Mouse (Mus musculus) limb, embryonic 15.5 days (tissue): ENCODE data around the gene Aifm3. TPM values are rescaled to one million over a fixed set of nuclear protein-coding genes. Genes with fewer than 3 reads are reported as not detected.

ENCODE experiments used
- ATAC-seq: fragments of 200-750 bp; cut with Nextera tagmentation; 2 replicates; pipeline ENCODE4 v1.8.0; 2017; ENCODE audit warnings: low read depth, moderate TSS enrichment; ENCODE audit not compliant: insufficient number of reproducible peaks, low FRiP score, low TSS enrichment
- H3K27ac ChIP-seq: fragments of 300-500 bp; sonication (generic); 2 replicates; pipeline ENCODE4 v1.5.1; 2015; ENCODE audit warnings: moderate library complexity, mild to moderate bottlenecking, inconsistent platforms
- H3K27me3 ChIP-seq: fragments of 300-500 bp; sonication (generic); 2 replicates; pipeline ENCODE4 v1.6.1; 2015; ENCODE audit warnings: inconsistent platforms
- H3K36me3 ChIP-seq: fragments of 300-500 bp; sonication (generic); 2 replicates; pipeline ENCODE4 v1.6.1; 2015; ENCODE audit warnings: inconsistent platforms
- H3K4me1 ChIP-seq: fragments of 300-500 bp; sonication (generic); 2 replicates; pipeline ENCODE4 v1.6.1; 2015; ENCODE audit warnings: inconsistent platforms
- H3K4me2 ChIP-seq: fragments of 300-500 bp; sonication (generic); 2 replicates; pipeline ENCODE4 v1.6.1; 2015; ENCODE audit warnings: mild to moderate bottlenecking, inconsistent platforms
- H3K4me3 ChIP-seq: fragments of 300-500 bp; sonication (generic); 2 replicates; pipeline ENCODE4 v1.5.1; 2015; ENCODE audit warnings: mild to moderate bottlenecking, inconsistent platforms
- H3K9ac ChIP-seq: fragments of 300-500 bp; sonication (generic); 2 replicates; pipeline ENCODE4 v1.6.1; 2015; ENCODE audit warnings: inconsistent platforms
- H3K9me3 ChIP-seq: fragments of 300-500 bp; sonication (generic); 2 replicates; pipeline ENCODE4 v1.6.1; 2016; ENCODE audit warnings: inconsistent platforms
- WGBS: fragments of 180-500 bp; shearing (Covaris S2); methylation state at CpG from one replicate; pipeline ENCODE4 v1.1.7; 2015; 5-methylcytosine and 5-hydroxymethylcytosine counted together
- polyA plus RNA-seq: library from polyadenylated mRNA; unstranded; fragments of >200 nt; fragmentation: Nextera tagmentation; extraction: Ambion mirVana; gene quantifications from 2 replicates; pipeline ENCODE4 v1.2.1, GENCODE M21; 2015

The Aifm3 gene
- polyA plus RNA-seq = 0.36 and 2.7 TPM in 2 replicates

DNA sequence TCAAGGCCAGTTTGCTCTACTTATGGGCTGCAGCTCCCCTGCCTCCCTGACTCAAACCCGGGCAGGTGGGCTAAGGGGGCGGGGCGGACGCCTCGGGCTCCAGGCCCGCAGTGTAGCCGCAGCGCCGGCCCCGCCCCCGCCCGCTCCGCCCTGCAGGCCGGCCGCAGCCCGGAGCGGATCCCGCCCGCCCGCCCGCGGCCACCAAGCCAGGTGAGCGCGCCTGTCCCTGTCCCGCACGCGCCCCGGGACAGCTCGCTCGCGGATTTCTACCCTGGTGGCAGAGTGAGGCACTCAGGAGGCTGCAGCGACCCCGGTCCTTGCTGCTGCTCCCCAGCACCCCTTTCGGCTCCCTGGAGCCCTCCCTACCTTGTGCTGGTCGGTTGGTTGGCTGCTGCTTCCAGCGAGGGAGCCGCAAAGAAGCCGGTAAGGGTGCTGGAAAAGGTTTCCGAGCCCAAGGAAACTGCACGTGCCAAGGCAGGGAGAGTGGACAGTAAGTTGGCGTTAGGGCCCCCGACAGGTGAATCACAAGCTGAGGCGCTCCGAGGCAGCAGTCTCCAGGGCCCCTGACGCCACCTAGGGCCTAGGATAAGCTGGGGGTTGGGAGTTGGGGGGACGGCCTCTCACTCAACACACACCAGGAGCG is at the start of gene Aifm3:
TSS of gene Aifm3 (plus strand) at position 143 of the 643 bp plus-strand sequence.
- Histone ChIP-seq H3K4me3 (peak within 1 kb of the TSS; percentile 41), H3K4me2 (peak within 1 kb of the TSS; percentile 89), H3K9ac (peak within 1 kb of the TSS; percentile 26; the same call in 1 of the 2 replicates), H3K27me3 (peaks cover 27% of the 10 kb centered on the region), H3K4me1 (peaks cover 14% of the 10 kb centered on the region), H3K9me3 (no peaks in the 10 kb centered on the region), H3K36me3 (peaks cover 28% of the 10 kb centered on the region), H3K27ac (no peak within 1 kb of the TSS)
- ATAC-seq = no peak
- 2% methylated on average over 45 of the region's 47 CpGs for WGBS

DNA sequence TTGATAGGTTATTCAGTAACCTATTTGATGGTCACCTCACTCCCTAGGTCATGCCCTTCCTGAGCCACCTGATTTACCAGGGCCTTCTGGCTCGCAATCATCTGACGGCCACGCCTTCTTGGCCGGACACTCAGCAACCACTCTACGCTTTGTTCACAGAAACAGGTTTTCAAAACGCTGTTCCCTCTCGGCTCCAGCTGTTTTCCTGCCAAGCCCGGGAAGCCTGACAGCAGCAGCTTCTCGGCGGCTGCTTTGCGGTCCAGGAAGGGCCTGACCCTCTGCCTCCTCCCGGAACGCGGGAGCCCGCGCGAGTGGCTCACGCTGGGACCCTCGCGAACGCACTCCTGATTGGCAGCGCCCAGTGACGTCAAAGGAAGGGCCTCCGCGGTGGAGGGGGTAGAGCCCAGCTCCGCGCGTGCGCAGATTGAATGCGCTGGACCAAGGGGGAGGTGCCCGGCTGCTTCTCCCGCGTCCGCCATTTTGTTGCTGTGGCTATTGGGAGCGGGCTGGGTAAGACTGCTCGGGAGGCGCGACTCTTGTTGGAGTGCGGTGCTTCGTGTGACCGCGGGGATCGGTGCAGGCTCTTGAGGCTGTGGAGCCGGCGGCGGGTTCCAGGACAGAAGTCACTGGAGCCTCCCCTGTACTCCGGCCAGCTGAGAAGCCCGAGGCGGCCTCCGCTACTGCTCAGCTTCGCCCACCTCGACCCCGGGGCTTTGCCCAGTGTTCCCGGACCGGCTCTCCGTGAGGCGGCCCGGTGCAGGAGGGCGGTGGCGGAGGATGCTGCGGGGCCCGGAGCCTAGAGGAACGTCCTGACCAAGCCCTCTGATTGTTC is 37.7 kb upstream of the Aifm3 start, which contains the start of gene Crkl:
TSS of gene Crkl (plus strand) at position 447 of the 832 bp plus-strand sequence.
- WGBS = under 1% methylated on average over 63 of the region's 63 CpGs
- peaks cover 19% of the 10 kb centered on the region for H3K4me1 ChIP-seq
- peaks cover 12% of the 10 kb centered on the region for H3K36me3 ChIP-seq
- peak; percentile 94 for ATAC-seq
- peak within 1 kb of the TSS; percentile 67 for H3K4me2 ChIP-seq
- H3K27me3 ChIP-seq = no peaks in the 10 kb centered on the region
- H3K27ac ChIP-seq = peak within 1 kb of the TSS; percentile 96
- H3K4me3 ChIP-seq = peak within 1 kb of the TSS; percentile 93
- no peaks in the 10 kb centered on the region for H3K9me3 ChIP-seq
- H3K9ac ChIP-seq = peak within 1 kb of the TSS; percentile 91

DNA sequence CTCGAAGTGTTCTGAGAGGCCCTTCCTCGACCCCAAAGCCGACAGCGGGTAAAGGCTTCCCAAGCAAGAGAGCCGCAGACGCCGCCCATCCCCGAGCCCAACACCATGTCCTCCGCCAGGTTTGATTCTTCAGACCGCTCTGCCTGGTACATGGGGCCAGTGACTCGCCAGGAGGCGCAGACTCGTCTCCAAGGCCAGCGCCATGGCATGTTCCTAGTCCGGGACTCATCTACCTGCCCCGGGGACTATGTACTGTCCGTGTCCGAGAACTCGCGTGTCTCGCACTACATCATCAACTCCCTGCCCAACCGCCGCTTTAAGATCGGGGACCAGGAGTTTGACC is 37.1 kb upstream of the Aifm3 start:
- no peak for ATAC-seq
- Histone ChIP-seq H3K27ac (peak overlapping the region; percentile 96), H3K4me1 (peaks cover 22% of the 10 kb centered on the region), H3K9me3 (no peaks in the 10 kb centered on the region), H3K4me2 (peak overlapping the region; percentile 67), H3K36me3 (peaks cover 15% of the 10 kb centered on the region), H3K27me3 (no peaks in the 10 kb centered on the region), H3K9ac (peak overlapping the region; percentile 91), H3K4me3 (peak overlapping the region; percentile 93)
- under 1% methylated on average over 24 of the region's 24 CpGs for WGBS

DNA sequence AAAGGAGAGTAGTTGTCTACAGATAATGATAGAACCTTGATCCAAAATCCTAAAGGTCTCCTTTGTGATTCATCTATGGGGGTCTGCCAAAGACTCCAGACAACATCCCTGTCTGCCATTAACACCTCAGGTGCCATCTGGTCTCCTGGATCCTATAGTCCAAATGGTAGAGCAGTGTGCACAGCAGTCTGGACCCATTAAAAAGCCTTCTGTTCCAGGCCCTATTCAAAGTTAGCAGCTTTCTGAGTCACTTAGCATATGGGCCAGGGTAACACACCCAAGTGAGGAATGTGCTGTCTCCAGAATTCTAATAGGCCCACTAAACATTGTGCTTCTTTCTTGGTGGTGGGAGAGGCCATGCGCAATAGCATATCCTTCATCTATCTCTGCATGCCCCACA is 32.5 kb upstream of the Aifm3 start:
- Histone ChIP-seq H3K4me3 (no peak overlapping the region), H3K9me3 (no peaks in the 10 kb centered on the region), H3K27ac (no peak overlapping the region), H3K4me2 (no peak overlapping the region), H3K27me3 (no peaks in the 10 kb centered on the region), H3K9ac (no peak overlapping the region), H3K36me3 (peaks cover 32% of the 10 kb centered on the region), H3K4me1 (peaks cover 22% of the 10 kb centered on the region)
- WGBS = 94% methylated on average over 1 of the region's 1 CpGs
- no peak for ATAC-seq

DNA sequence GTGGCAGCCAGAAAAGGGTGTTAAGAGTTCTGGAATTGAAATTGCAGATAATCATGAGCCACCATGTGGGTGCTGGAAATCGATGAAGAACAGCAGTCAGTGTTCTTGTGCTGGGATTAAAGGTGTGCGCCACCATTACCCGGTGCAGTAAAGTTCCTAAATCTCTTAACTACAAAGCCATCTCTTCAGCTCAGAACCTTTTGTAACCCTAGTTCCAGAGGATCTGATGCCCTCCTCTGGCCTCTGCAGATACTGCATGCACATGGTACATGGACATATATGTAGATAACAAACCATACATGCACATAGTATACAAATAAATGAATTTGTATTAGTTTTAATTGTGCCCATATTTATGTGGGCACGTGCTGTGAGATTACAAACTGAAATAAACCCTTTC is 29.2 kb upstream of the Aifm3 start:
- Histone ChIP-seq H3K4me3 (no peak overlapping the region), H3K9me3 (no peaks in the 10 kb centered on the region), H3K27ac (no peak overlapping the region), H3K4me1 (peaks cover 12% of the 10 kb centered on the region; the same call in 1 of the 2 replicates), H3K4me2 (no peak overlapping the region), H3K36me3 (peaks cover 32% of the 10 kb centered on the region), H3K9ac (no peak overlapping the region), H3K27me3 (no peaks in the 10 kb centered on the region)
- ATAC-seq = no peak
- WGBS = 87% methylated on average over 4 of the region's 4 CpGs

DNA sequence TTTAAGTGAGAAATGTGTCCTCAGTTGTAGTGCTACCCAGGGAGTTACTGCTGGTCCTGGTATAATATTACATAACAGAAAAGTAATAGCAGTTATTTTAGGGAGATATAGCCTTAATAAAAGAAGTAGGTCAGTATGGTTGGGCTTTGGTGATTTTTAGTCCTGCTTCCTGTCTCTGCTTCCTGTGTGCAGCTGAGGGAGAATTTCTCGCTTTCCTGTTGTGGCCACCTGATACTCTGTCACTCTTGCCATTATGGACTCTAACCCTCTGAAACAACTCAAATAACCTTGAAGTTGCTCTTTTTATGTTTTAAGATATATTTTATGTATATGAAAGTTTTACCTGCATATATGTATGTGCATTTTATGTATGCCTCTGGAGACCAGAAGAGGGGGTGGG is 27.8 kb upstream of the Aifm3 start:
- Histone ChIP-seq H3K9me3 (no peaks in the 10 kb centered on the region), H3K36me3 (peaks cover 24% of the 10 kb centered on the region), H3K27me3 (no peaks in the 10 kb centered on the region), H3K4me1 (peaks cover 5% of the 10 kb centered on the region; the same call in 1 of the 2 replicates), H3K4me3 (no peak overlapping the region), H3K9ac (no peak overlapping the region), H3K27ac (no peak overlapping the region), H3K4me2 (no peak overlapping the region)
- 83% methylated on average over 1 of the region's 1 CpGs for WGBS
- no peak for ATAC-seq

DNA sequence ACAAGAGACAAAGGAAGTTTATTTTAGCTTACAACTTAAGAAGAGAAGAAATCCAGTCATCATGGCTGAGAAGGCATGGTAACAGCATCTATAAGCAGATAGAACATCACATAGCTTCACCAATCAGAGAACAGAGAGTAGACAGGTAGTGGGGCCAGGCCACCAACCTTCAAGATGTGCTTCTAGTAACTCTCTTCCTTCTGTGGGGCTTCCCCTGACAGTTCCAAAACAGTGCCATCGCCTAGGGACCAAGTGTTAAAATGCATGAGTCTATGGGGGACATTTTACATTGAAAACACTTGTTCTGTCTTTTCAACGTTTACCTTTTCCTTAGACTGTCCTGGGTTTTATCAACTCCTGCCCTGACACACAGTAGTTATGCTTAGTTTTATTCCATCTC is 26.2 kb upstream of the Aifm3 start:
- WGBS = 83% methylated on average over 2 of the region's 2 CpGs

DNA sequence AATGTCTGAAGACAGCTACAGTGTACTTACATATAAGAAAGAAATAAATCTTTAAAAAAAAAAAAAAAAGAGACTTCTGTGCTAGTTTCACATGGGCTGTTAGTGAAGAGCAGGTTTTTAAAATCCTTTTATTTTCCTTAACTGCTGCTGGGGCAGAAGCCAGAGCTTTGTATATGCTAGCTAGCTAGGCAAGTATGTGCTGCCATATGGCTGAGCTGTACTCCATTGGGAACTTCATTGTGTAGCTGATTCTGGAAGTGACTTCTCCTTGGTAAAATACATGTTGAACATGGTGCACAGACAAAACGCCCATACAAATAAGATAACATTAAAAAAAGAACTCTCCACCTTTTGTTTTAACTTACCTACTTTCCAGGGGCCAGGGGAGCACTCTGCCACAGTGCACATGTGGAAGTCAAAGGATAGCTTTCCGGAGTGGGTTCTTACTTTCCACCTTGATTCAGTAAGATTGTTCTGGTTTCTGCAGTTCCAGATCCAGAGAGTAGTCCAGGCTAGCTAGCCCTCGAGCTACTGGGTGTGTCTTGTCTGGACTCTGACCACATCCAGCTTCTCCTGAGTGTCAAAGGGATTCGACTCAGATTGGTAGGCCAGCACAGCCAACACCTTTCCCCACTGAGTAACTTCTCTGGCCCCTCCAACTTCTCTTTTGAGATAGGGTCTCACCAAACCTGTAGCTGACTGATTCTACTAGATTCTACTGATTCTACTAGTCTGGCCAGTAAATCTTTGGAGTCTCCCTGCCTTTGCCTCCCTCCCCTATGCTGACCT is 22.3 kb upstream of the Aifm3 start:
- H3K9me3 ChIP-seq = no peaks in the 10 kb centered on the region
- H3K4me1 ChIP-seq = no peaks in the 10 kb centered on the region
- H3K4me3 ChIP-seq = no peak overlapping the region
- H3K36me3 ChIP-seq = peaks cover 20% of the 10 kb centered on the region
- H3K4me2 ChIP-seq = no peak overlapping the region
- H3K9ac ChIP-seq = no peak overlapping the region
- ATAC-seq = no peak
- WGBS = 84% methylated on average over 4 of the region's 4 CpGs
- no peaks in the 10 kb centered on the region for H3K27me3 ChIP-seq
- no peak overlapping the region for H3K27ac ChIP-seq

More for the DNA sequence above, 26.2 kb upstream of the Aifm3 start:
- ATAC-seq = no peak
- Histone ChIP-seq H3K9ac (no peak overlapping the region), H3K9me3 (no peaks in the 10 kb centered on the region), H3K4me1 (no peaks in the 10 kb centered on the region), H3K4me2 (no peak overlapping the region), H3K27ac (no peak overlapping the region), H3K36me3 (peaks cover 17% of the 10 kb centered on the region), H3K27me3 (no peaks in the 10 kb centered on the region), H3K4me3 (no peak overlapping the region)

DNA sequence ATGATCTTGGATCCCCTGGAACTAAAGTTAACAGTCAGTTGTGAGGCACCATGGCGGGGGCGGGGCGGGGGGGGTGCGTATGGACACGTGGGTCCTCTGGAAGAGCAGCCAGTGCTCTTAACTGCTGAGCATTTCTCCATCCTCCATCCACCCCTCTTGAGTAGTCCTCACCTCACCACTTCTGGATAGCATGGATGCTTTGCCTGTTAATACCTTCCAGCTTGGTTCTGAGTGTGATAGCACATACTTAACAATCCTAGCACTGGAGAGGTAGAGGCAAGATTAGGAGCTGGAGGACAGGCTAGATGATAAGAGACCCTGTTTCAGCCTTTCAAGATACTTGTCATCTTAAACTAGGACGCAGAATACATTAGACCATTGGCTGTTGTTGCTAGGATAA is 16.9 kb upstream of the Aifm3 start:
- Histone ChIP-seq H3K27me3 (no peaks in the 10 kb centered on the region), H3K4me2 (no peak overlapping the region), H3K36me3 (peaks cover 32% of the 10 kb centered on the region), H3K4me3 (no peak overlapping the region), H3K9ac (no peak overlapping the region), H3K4me1 (no peaks in the 10 kb centered on the region), H3K9me3 (no peaks in the 10 kb centered on the region), H3K27ac (no peak overlapping the region)
- WGBS = 90% methylated on average over 6 of the region's 6 CpGs
- ATAC-seq = no peak

DNA sequence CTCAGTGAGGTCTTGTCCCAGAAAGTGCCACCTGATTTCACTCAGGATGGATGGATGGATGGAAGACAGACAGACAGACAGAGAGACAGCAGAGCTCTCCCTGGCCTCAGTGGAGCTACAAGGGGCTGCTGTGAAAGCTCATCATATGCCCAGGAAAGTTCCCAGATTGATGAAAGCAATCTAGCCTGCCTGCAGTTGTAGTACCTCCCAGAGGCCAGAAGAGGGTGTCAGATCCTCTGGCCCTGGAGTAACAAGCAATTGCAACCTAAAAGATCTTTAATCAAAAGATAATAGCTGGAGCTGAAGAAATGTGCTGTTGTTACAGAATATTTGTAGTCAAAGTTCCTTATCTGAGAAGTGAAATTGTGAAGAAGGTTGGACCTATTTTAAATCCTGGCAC is 15.3 kb upstream of the Aifm3 start:
- no peak overlapping the region for H3K27ac ChIP-seq
- no peak overlapping the region for H3K4me3 ChIP-seq
- no peak overlapping the region for H3K9ac ChIP-seq
- peaks cover 31% of the 10 kb centered on the region for H3K36me3 ChIP-seq
- H3K9me3 ChIP-seq = no peaks in the 10 kb centered on the region
- no peak for ATAC-seq
- H3K4me1 ChIP-seq = no peaks in the 10 kb centered on the region
- no peaks in the 10 kb centered on the region for H3K27me3 ChIP-seq
- no peak overlapping the region for H3K4me2 ChIP-seq

DNA sequence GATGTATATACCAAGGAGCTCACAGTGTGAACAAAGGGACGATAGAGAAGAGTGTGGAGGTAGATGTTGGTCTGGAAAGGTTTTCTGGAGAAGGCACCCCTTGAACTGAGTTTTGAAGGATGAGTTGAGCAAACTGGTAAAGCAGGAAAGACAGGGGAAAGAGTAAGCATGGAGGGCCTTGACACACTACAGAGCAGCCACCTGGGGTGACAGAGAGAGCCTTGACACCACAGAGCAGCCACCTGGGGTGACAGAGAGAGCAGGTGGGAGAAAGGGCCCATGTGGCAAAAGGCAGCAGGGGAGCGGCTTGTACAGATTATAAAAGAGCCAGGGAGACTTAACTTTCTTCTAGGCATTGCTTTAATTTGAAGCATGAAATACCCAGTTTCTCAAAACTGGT is 14.7 kb upstream of the Aifm3 start:
- Histone ChIP-seq H3K4me3 (no peak overlapping the region), H3K4me2 (no peak overlapping the region), H3K9me3 (no peaks in the 10 kb centered on the region), H3K27me3 (no peaks in the 10 kb centered on the region), H3K36me3 (peaks cover 26% of the 10 kb centered on the region), H3K9ac (no peak overlapping the region), H3K27ac (no peak overlapping the region), H3K4me1 (no peaks in the 10 kb centered on the region)
- ATAC-seq = no peak
- 77% methylated on average over 2 of the region's 2 CpGs for WGBS

DNA sequence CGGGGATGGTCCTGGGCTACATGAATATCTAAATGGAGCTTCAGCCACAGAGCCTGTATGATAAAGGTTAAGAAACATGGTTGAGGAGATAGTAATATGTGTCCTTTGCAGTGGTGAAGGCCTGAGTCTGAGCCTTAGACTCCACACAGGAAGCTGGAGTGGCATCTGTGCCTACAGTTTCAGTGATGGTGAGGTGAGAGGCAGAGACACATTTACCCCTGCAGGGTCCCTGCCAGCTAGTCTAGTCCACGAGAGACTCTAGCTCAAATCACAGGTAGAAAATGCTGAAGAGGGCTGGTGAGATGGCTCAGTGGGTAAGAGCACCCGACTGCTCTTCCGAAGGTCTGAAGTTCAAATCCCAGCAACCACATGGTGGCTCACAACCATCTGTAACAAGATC is 14.1 kb upstream of the Aifm3 start:
- H3K4me3 ChIP-seq = no peak overlapping the region
- no peak overlapping the region for H3K4me2 ChIP-seq
- no peaks in the 10 kb centered on the region for H3K27me3 ChIP-seq
- no peak overlapping the region for H3K27ac ChIP-seq
- H3K4me1 ChIP-seq = no peaks in the 10 kb centered on the region
- ATAC-seq = no peak
- H3K36me3 ChIP-seq = peaks cover 21% of the 10 kb centered on the region
- WGBS = 89% methylated on average over 4 of the region's 4 CpGs
- H3K9me3 ChIP-seq = no peaks in the 10 kb centered on the region
- no peak overlapping the region for H3K9ac ChIP-seq
